Mouse (Mus musculus): ENCODE measurements around the gene Lcn5. TPM values are rescaled to one million over a fixed set of nuclear protein-coding genes. Genes with fewer than 3 reads are reported as not detected.
A peak's percentile ranks its signal among the peaks of the same experiment; 100 is the strongest.

Gene Lcn5
- not detected in 2 replicates for polyA plus RNA-seq (2015; fragmentation: Nextera tagmentation; extraction: Ambion mirVana)

DNA sequence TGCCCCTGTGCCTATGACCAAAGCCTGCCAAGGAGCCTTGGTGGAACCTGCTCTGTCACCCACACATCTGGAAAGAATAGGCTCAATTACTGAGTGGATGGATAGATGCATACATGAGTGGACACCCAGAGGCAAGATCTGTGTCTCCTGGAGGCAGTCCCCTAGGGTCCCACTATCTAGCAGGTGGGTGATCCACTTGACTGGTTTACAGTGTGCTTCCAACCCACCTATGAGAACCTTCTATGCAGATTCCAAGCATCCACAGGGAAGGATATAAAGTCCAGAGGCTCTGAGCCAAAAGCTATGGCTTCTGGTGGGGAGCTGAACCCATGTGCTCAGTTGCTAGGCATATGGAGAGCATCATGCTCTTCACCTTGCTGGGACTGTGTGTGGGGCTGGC, at the start of gene Lcn5:
Gene Lcn5 (plus strand): TSS at position 301 of the 400 bp plus-strand sequence.
- H3K36me3 ChIP-seq (ENCODE audit: poor library complexity, severe bottlenecking), result no peaks in the 10 kb centered on the region
- no peak within 1 kb of the TSS for H3K4me3 ChIP-seq
- H3K4me2 ChIP-seq, result no peak within 1 kb of the TSS
- H3K9me3 ChIP-seq (replicated peaks), result no peaks in the 10 kb centered on the region
- no peaks in the 10 kb centered on the region for H3K27me3 ChIP-seq
- ATAC-seq, result no peak
- H3K27ac ChIP-seq, result no peak within 1 kb of the TSS
- no peaks in the 10 kb centered on the region for H3K4me1 ChIP-seq
- no peak within 1 kb of the TSS for H3K9ac ChIP-seq

DNA sequence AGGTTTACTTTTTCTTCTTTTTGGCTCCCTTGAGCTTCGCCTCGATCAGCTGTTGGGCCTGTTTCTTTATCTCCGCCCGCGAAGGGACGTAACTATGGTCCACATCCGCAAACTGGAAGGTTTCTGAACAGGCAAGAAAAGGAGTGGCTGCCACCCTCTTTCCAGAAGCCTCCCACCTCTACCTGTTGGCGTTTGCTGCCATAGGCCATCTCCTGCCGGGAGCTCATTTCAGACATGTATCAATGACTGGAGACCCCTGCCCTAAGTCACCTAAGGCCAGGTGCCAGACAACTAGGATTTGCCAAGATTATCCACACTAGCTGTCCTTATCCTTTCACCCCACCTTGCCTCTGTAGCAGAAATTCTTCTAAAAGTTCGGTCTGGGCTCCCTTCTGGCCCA, 49.1 kb upstream of the Lcn5 start:
- Histone ChIP-seq H3K27ac (no peak overlapping the region), H3K27me3 (peaks cover 5% of the 10 kb centered on the region), H3K4me3 (peak overlapping the region; percentile 100), H3K4me2 (peak overlapping the region; percentile 73), H3K4me1 (peaks cover 19% of the 10 kb centered on the region), H3K9ac (no peak overlapping the region), H3K36me3 (ENCODE audit: poor library complexity, severe bottlenecking) (0 out of 2 replicates have a peak, but pooled peaks cover 3% of the 10 kb centered on the region), H3K9me3 (replicated peaks) (no peaks in the 10 kb centered on the region)
- peak; percentile 40 for ATAC-seq
- 66% methylated on average over 10 of the region's 10 CpGs for WGBS

DNA sequence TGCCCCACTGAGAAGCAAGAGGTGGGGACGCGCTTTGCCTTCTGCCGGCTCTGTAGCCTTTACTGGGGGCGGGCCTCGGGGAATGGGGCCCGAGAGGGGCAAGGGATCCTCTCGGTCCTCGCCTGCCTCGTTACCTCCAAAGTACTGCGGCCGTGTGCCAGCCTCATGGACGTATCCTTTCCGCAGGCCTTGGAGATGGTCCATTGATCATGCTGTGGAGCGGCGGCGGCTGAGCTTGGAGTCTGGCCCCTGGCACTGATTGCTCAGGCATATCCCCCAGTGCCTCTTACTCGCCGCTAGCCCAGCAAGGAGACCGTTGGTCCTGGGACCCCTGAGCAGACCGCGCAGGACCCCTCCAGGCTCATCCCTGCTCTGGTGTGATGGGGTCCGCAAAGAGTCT, 41.4 kb upstream of the Lcn5 start:
- Histone ChIP-seq H3K4me1 (peaks cover 5% of the 10 kb centered on the region; the same call in 1 of the 2 replicates), H3K36me3 (ENCODE audit: poor library complexity, severe bottlenecking) (no peaks in the 10 kb centered on the region), H3K27me3 (peaks cover 49% of the 10 kb centered on the region), H3K9ac (no peak overlapping the region), H3K4me2 (peak overlapping the region; percentile 14; the same call in 1 of the 2 replicates), H3K27ac (no peak overlapping the region), H3K9me3 (replicated peaks) (no peaks in the 10 kb centered on the region), H3K4me3 (no peak overlapping the region)
- ATAC-seq, result no peak
- 21% methylated on average over 22 of the region's 22 CpGs for WGBS

DNA sequence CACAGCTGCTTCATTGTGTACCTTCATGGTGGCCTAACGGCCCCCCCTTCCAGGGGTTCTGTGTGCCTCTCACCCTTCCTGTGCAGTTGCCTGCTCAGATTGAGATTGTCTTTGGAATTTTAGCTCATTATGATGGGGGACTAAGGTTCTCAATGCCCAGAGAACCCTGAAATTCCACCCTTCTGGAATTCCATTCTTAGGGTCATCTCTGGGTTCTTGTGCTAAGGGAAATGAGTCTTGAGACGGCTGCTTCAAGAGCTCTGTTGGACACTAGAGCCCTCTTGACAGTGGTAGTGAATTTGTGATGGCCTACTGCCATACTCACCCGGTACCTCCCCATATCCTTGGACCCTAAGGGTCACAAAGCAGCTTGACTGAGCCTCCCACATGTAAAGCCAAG, 40.2 kb upstream of the Lcn5 start, which contains the start of gene Ccdc183:
Gene Ccdc183 (minus strand): TSS at position 101 of the 400 bp plus-strand sequence.
- Histone ChIP-seq H3K27me3 (peaks cover 49% of the 10 kb centered on the region), H3K9me3 (replicated peaks) (no peaks in the 10 kb centered on the region), H3K36me3 (ENCODE audit: poor library complexity, severe bottlenecking) (no peaks in the 10 kb centered on the region), H3K27ac (no peak within 1 kb of the TSS), H3K4me1 (peaks cover 13% of the 10 kb centered on the region), H3K4me3 (no peak within 1 kb of the TSS), H3K4me2 (no peak within 1 kb of the TSS), H3K9ac (no peak within 1 kb of the TSS)
- no peak for ATAC-seq
- 81% methylated on average over 3 of the region's 3 CpGs for WGBS

DNA sequence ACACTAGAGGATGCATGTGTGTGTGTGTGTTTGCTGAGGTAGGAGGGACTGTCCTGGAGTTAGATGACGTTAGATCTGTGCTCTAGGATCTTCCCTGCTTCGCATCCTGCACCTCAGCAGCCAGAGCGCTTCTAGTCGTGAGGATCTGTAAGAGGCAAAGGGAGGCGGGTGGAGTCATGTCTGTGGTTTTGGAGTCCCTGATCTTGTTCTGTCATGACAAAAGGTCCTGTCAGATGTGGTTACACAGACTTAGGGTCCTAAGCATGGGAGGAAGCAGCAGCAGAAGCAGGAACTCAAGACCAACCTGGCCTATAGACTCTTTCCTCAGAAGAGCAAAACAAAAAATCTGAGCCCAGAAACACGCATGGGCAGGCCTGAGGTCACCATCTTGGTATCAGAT, 37.4 kb upstream of the Lcn5 start:
- Histone ChIP-seq H3K4me1 (peaks cover 13% of the 10 kb centered on the region), H3K4me2 (no peak overlapping the region), H3K27me3 (peaks cover 27% of the 10 kb centered on the region), H3K36me3 (ENCODE audit: poor library complexity, severe bottlenecking) (no peaks in the 10 kb centered on the region), H3K27ac (no peak overlapping the region), H3K9ac (0 out of 2 replicates have a peak overlapping the region, but pooled peaks have one; percentile 13), H3K9me3 (replicated peaks) (no peaks in the 10 kb centered on the region), H3K4me3 (no peak overlapping the region)
- ATAC-seq, result no peak
- WGBS, result 84% methylated on average over 6 of the region's 6 CpGs

DNA sequence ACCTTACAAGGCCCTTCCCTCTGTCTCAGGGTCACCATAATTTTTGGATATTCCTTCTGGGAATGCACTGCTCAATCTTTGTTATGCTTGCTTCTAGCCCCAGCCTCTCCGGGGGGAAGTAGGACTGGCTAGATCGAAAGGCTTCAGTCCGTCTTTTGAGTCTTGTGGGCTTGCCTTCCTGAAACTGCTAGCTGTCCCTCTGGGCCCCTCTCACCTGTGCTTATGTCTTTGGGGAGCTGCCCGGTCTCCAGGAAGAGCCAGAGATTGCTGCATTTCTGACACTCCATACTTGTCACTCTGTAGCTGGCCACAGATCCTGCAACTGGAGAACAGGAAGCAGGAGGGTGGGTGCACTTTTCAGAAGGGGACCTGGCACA, 36.9 kb upstream of the Lcn5 start:
- H3K27ac ChIP-seq, result no peak overlapping the region
- 0 out of 2 replicates have a peak overlapping the region, but pooled peaks have one; percentile 69 for H3K4me2 ChIP-seq
- peaks cover 13% of the 10 kb centered on the region for H3K4me1 ChIP-seq
- peaks cover 23% of the 10 kb centered on the region for H3K27me3 ChIP-seq
- WGBS, result 86% methylated on average over 4 of the region's 4 CpGs
- no peak for ATAC-seq
- no peak overlapping the region for H3K9ac ChIP-seq
- H3K36me3 ChIP-seq (ENCODE audit: poor library complexity, severe bottlenecking), result no peaks in the 10 kb centered on the region
- H3K9me3 ChIP-seq (replicated peaks), result no peaks in the 10 kb centered on the region
- 0 out of 2 replicates have a peak overlapping the region, but pooled peaks have one; percentile 44 for H3K4me3 ChIP-seq

DNA sequence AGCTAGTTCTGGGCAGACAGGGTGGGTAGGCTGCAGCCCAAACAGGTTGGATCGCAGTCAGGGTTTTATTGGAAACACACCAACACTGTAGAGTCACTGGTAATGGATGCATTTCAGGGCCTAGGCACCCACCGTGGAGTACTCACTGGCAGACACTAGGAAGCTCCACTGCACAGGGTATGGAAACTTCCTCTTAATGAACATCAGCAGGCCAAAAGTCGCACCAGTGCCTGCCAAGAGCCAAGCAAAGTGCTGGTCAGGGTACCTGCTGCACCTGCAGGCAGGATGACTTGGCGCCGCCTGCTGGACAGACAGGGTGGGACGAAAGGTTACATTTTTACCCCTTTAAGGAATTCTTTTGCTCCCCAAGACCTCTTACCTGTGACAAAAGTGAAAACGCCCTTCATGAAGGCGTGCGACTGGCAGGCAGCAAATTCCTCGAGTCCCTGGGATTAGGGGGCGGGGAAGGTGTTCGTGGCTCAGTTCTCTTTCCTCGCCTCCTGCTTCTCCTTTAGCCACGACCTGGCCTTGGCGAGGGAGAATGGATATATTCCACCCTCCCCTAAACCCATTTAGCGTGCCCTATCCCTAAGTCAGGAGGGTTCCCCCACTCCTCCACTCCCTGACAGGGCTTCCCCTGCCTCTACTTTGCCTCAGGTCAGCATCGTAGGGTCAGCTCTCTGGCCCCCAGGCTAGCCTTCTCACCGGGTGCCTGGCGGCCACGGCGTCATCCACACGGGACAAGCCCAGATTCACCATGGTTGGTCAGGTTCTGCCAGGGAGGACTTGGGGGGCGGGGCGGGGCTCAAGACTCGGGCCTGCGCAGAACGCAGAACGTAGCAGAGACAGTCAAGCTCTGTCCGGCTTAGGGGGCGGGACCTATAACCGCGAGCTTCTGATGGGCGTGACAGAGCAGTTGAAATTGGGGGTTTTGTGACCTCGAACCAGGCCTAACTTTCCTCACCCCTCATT, 36.2 kb upstream of the Lcn5 start, which contains the start of gene Tmem141:
Gene Tmem141 (minus strand): TSS at position 777 of the 972 bp plus-strand sequence.
- WGBS, result 6% methylated on average over 34 of the region's 34 CpGs
- H3K4me2 ChIP-seq, result peak within 1 kb of the TSS; percentile 69
- H3K27me3 ChIP-seq, result peaks cover 16% of the 10 kb centered on the region
- H3K36me3 ChIP-seq (ENCODE audit: poor library complexity, severe bottlenecking), result no peaks in the 10 kb centered on the region
- peak within 1 kb of the TSS; percentile 44 for H3K4me3 ChIP-seq
- ATAC-seq, result peak; percentile 94
- peak within 1 kb of the TSS; percentile 19; the same call in 1 of the 2 replicates for H3K27ac ChIP-seq
- H3K9me3 ChIP-seq (replicated peaks), result no peaks in the 10 kb centered on the region
- H3K9ac ChIP-seq, result peak within 1 kb of the TSS; percentile 67
- peaks cover 13% of the 10 kb centered on the region for H3K4me1 ChIP-seq

DNA sequence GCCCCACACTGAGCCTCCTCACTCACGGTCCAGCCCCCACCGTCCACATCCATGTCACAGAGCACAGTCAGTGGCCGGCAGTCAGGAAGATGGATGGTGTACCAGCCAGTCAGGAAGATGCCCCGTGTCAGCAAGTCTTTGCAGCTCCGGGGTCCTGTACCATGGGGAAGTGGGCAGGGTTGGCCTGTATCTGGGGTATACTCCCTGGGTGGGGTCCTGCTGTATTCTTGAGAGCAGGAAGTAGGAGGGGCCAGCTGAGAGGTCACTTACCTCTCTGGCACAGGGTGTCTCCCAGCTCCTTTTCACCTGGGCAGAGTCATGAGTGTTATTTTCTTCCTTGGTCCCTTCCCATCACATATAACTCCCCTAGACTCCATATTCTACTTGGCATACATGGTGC, 31.8 kb upstream of the Lcn5 start:
- no peak overlapping the region for H3K4me3 ChIP-seq
- no peaks in the 10 kb centered on the region for H3K27me3 ChIP-seq
- no peak overlapping the region for H3K4me2 ChIP-seq
- H3K9ac ChIP-seq, result no peak overlapping the region
- WGBS, result 74% methylated on average over 5 of the region's 5 CpGs
- no peak overlapping the region for H3K27ac ChIP-seq
- ATAC-seq, result no peak
- no peaks in the 10 kb centered on the region for H3K36me3 ChIP-seq (ENCODE audit: poor library complexity, severe bottlenecking)
- H3K4me1 ChIP-seq, result peaks cover 13% of the 10 kb centered on the region
- no peaks in the 10 kb centered on the region for H3K9me3 ChIP-seq (replicated peaks)

DNA sequence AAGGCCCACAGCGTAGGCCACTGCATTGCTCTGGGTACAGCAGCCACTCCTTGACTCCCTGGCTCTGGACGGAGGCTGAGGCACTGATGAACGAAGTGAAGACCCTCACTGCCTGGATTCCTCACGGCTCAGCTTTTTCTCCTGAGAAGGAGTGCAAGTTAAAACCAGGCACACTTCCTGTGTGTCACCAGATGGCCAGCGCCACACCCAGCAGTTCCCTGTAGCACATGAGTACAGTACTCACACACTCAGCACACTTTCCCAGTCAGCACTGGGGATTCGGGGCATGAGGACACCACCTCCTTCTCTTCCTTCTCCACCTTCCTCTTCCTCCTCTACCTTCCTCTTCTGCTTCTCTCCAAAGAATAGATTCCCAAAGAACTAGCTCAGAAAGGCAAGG, 29.9 kb upstream of the Lcn5 start, which contains the start of gene Fcna:
Gene Fcna (minus strand): TSS at position 220 of the 400 bp plus-strand sequence.
- ATAC-seq, result no peak
- no peak within 1 kb of the TSS for H3K9ac ChIP-seq
- H3K4me2 ChIP-seq, result no peak within 1 kb of the TSS
- WGBS, result 82% methylated on average over 6 of the region's 6 CpGs
- H3K36me3 ChIP-seq (ENCODE audit: poor library complexity, severe bottlenecking), result no peaks in the 10 kb centered on the region
- H3K4me1 ChIP-seq, result no peaks in the 10 kb centered on the region
- H3K27me3 ChIP-seq, result no peaks in the 10 kb centered on the region
- H3K27ac ChIP-seq, result no peak within 1 kb of the TSS
- no peaks in the 10 kb centered on the region for H3K9me3 ChIP-seq (replicated peaks)
- no peak within 1 kb of the TSS for H3K4me3 ChIP-seq

DNA sequence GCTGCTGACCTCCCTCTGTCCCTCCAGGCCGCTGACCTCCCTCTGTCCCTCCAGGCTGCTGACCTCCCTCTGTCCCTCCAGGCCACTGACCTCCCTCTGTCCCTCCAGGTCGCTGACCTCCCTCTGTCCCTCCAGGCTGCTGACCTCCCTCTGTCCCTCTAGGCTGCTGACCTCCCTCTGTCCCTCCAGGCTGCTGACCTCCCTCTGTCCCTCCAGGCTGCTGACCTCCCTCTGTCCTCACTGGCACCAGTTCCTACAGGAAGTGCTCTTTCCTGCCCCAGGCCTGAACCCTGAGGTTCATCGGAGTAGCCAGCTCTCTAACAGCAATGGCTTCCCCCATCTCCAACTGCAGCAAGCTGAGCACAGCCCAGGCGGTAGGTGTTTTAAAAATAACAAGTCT, 29.0 kb upstream of the Lcn5 start:
- WGBS, result 59% methylated on average over 4 of the region's 4 CpGs
- no peak overlapping the region for H3K4me2 ChIP-seq
- no peak for ATAC-seq

DNA sequence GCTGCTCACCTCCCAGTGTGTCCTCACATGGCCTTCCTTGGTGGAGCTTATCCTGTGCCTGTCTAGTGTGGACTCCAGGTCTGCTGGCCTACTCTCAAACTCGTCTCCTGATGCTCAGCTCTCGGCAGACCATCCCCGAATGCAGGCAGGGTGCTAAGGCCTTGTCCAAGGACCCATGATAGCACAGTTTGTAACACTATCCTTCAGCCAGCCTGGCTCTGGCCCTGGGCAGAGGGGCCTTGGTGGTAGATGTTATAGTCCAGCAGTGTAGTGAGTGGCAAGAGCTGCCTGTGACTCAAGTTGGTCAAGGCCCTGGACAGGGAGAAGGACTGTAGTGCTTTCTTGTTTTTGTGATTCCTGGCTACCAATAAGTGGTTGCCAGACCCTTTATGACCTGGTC, 24.1 kb upstream of the Lcn5 start:
- Histone ChIP-seq H3K9me3 (replicated peaks) (no peaks in the 10 kb centered on the region), H3K36me3 (ENCODE audit: poor library complexity, severe bottlenecking) (no peaks in the 10 kb centered on the region), H3K9ac (no peak overlapping the region), H3K4me3 (no peak overlapping the region), H3K27ac (no peak overlapping the region), H3K27me3 (no peaks in the 10 kb centered on the region), H3K4me1 (no peaks in the 10 kb centered on the region), H3K4me2 (no peak overlapping the region)
- WGBS, result 73% methylated on average over 3 of the region's 3 CpGs
- ATAC-seq, result no peak

More for the DNA sequence above, 29.0 kb upstream of the Lcn5 start:
- no peaks in the 10 kb centered on the region for H3K9me3 ChIP-seq (replicated peaks)
- H3K27ac ChIP-seq, result no peak overlapping the region
- H3K36me3 ChIP-seq (ENCODE audit: poor library complexity, severe bottlenecking), result no peaks in the 10 kb centered on the region
- no peaks in the 10 kb centered on the region for H3K4me1 ChIP-seq
- no peak overlapping the region for H3K9ac ChIP-seq
- H3K27me3 ChIP-seq, result no peaks in the 10 kb centered on the region
- H3K4me3 ChIP-seq, result no peak overlapping the region

DNA sequence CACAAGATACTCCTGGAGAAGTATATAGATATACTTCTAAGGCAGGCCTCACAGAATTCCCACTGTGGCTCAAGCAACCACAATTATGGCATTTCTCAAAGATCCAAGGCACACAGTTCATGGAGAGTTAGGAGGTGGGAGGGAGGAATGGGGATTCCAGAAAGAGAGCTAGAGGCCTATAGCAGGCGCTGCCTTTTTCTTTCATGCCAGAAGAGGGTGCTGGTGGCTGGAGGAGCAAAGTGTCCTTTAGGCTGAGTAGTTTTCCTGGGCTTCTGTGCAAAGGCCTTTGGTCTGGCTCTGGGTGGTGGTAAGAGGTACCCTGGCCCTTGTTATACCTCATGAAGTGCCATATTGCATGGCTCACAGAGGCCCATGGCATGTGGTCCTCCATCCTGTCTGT, 23.7 kb upstream of the Lcn5 start:
- no peak overlapping the region for H3K9ac ChIP-seq
- no peak for ATAC-seq
- H3K4me2 ChIP-seq, result no peak overlapping the region
- no peak overlapping the region for H3K27ac ChIP-seq
- no peak overlapping the region for H3K4me3 ChIP-seq
- no peaks in the 10 kb centered on the region for H3K4me1 ChIP-seq
- H3K27me3 ChIP-seq, result no peaks in the 10 kb centered on the region
- H3K9me3 ChIP-seq (replicated peaks), result no peaks in the 10 kb centered on the region
- H3K36me3 ChIP-seq (ENCODE audit: poor library complexity, severe bottlenecking), result no peaks in the 10 kb centered on the region
- WGBS, result 43% methylated on average over 1 of the region's 1 CpGs
